17 mouse cellular contexts compared by ENCODE assay signal in the genomic region with DNA sequence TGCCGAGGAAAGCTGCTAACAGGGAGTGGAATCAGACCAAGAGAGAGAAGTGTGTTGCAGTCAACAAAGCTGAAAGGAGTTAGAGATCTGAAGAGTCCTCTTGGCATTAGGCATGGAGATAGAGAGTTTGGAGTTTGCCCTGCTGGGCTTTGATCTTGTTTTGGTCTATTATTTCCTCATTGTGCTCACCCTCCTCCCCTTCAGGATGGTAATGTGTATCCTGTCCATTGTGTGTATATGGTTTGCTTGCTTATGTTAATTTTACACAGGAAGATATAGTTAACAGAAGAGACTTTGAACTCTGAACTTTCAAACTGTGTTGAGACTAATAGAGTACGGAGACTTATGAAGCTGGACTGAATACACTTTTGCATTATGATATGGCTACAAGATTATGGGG.
"Had no signal": no experiment of that assay in that cellular context is flagged by ENCODE, and none has a peak within 500 bp of the region (broad histone marks: within the 10 kb centered on the region; RNA-seq: fewer than 3 reads in every experiment).

No protein-coding gene starts in this region.

- H3K4me1 ChIP-seq: limb, embryonic 12.5 days; limb, embryonic 15.5 days; stomach, embryonic 15.5 days had no signal

- H3K9me3 ChIP-seq: limb, embryonic 12.5 days; limb, embryonic 15.5 days; stomach, embryonic 15.5 days had no signal

- H3K4me2 ChIP-seq: limb, embryonic 12.5 days; limb, embryonic 15.5 days; midbrain, embryonic 11.5 days; stomach, embryonic 15.5 days had no signal

- DNase-seq: kidney, adult 18-20 months; kidney, postnatal 25 days; left cerebral cortex, postnatal 4 days; lung, adult 18-20 months; lung, postnatal 4 days; midbrain, embryonic 14.5 days; right cerebral cortex, postnatal 14 days; right cerebral cortex, postnatal 4 days; spleen, adult 18-20 months; thymus, postnatal 36 days had no signal

- H3K9ac ChIP-seq: limb, embryonic 12.5 days; limb, embryonic 15.5 days; liver, embryonic 14.5 days; stomach, embryonic 15.5 days had no signal

- H3K36me3 ChIP-seq: limb, embryonic 12.5 days; limb, embryonic 15.5 days; stomach, embryonic 15.5 days had no signal

- H3K27me3 ChIP-seq: limb, embryonic 12.5 days; limb, embryonic 15.5 days; stomach, embryonic 15.5 days had no signal

- H3K27ac ChIP-seq: kidney, postnatal 0 days; limb, embryonic 12.5 days; limb, embryonic 15.5 days; liver, embryonic 14.5 days; stomach, embryonic 15.5 days had no signal

- ATAC-seq: hindbrain, embryonic 16.5 days had no signal

- H3K4me3 ChIP-seq: limb, embryonic 12.5 days; limb, embryonic 15.5 days; stomach, embryonic 15.5 days had no signal
